Mouse (Mus musculus) MEL (cell line): ENCODE results near the gene Ccnj.

Experiments used
- BHLHE40 ChIP-seq: IDR thresholded peaks from 2 replicates; pipeline ENCODE4 v1.6.1; 2012; ENCODE audit warnings: low read depth, mild to moderate bottlenecking, inconsistent platforms, low read length, improper control_type of control experiment, borderline replicate concordance
- CTCF ChIP-seq, 3 experiments: IDR thresholded peaks in 2 of 3; conservative IDR thresholded peaks in 1 of 3; 2 replicates each; pipeline ENCODE4 v1.5.1; 2011 to 2012; ENCODE audit warnings: low read length in 3 of 3, low read depth in 2 of 3, mild to moderate bottlenecking in 2 of 3, improper control_type of control experiment in 1 of 3, inconsistent platforms in 1 of 3, mixed read lengths in 1 of 3, moderate library complexity in 1 of 3; ENCODE audit not compliant: control insufficient read depth in 1 of 3, insufficient read depth in 1 of 3, poor library complexity in 1 of 3, severe bottlenecking in 1 of 3
- EP300 ChIP-seq, 2 experiments: IDR thresholded peaks; 2 replicates each; pipeline ENCODE4 v1.6.1; 2011; ENCODE audit warnings: improper control_type of control experiment in 2 of 2, low read length in 2 of 2, low read depth in 1 of 2, mild to moderate bottlenecking in 1 of 2
- GATA1 ChIP-seq: IDR thresholded peaks from 2 replicates; pipeline ENCODE4 v1.6.1; 2011; ENCODE audit warnings: low read depth, low read length, improper control_type of control experiment
- MAFK ChIP-seq: IDR thresholded peaks from 2 replicates; pipeline ENCODE4 v1.6.1; 2011; ENCODE audit warnings: low read depth, mild to moderate bottlenecking, low read length, improper control_type of control experiment, borderline replicate concordance
- MAX ChIP-seq: IDR thresholded peaks from 2 replicates; pipeline ENCODE4 v1.6.1; 2011; ENCODE audit warnings: low read length, improper control_type of control experiment
- MXI1 ChIP-seq: IDR thresholded peaks from 2 replicates; pipeline ENCODE4 v1.6.1; 2011; ENCODE audit warnings: mild to moderate bottlenecking, low read depth, low read length, improper control_type of control experiment
- POLR2A ChIP-seq, 2 experiments: IDR thresholded peaks; 2 replicates each; pipeline ENCODE4 v1.6.1; 2011 to 2012; ENCODE audit warnings: low read length in 2 of 2, mild to moderate bottlenecking in 2 of 2, control low read depth in 1 of 2, improper control_type of control experiment in 1 of 2, low read depth in 1 of 2, moderate library complexity in 1 of 2; ENCODE audit not compliant: control insufficient read depth in 1 of 2, insufficient read depth in 1 of 2, poor library complexity in 1 of 2
- RCOR1 ChIP-seq: IDR thresholded peaks from 2 replicates; pipeline ENCODE4 v1.6.1; 2012; ENCODE audit warnings: low read depth, mild to moderate bottlenecking, inconsistent platforms, low read length, improper control_type of control experiment
- SIN3A ChIP-seq: IDR thresholded peaks from 2 replicates; pipeline ENCODE4 v1.6.1; 2012; ENCODE audit warnings: low read length, improper control_type of control experiment, inconsistent platforms
- TAL1 ChIP-seq: IDR thresholded peaks from 2 replicates; pipeline ENCODE4 v1.6.1; 2012; ENCODE audit warnings: mild to moderate bottlenecking, inconsistent platforms, low read length, moderate library complexity, mixed read lengths
- USF1 ChIP-seq: IDR thresholded peaks from 2 replicates; pipeline ENCODE4 v1.6.1; 2014; ENCODE audit warnings: low read depth, mild to moderate bottlenecking, inconsistent platforms, low read length, improper control_type of control experiment, moderate library complexity
- USF2 ChIP-seq, 2 experiments: IDR thresholded peaks; 2 replicates each; pipeline ENCODE4 v1.6.1; 2011 to 2012; ENCODE audit warnings: improper control_type of control experiment in 2 of 2, low read length in 2 of 2, borderline replicate concordance in 1 of 2, inconsistent platforms in 1 of 2, low read depth in 1 of 2, mild to moderate bottlenecking in 1 of 2; ENCODE audit not compliant: insufficient read depth in 1 of 2
- ZNF384 ChIP-seq: IDR thresholded peaks from 2 replicates; pipeline ENCODE4 v1.6.1; 2012; ENCODE audit warnings: low read depth, mild to moderate bottlenecking, inconsistent platforms, low read length, improper control_type of control experiment

DNA sequence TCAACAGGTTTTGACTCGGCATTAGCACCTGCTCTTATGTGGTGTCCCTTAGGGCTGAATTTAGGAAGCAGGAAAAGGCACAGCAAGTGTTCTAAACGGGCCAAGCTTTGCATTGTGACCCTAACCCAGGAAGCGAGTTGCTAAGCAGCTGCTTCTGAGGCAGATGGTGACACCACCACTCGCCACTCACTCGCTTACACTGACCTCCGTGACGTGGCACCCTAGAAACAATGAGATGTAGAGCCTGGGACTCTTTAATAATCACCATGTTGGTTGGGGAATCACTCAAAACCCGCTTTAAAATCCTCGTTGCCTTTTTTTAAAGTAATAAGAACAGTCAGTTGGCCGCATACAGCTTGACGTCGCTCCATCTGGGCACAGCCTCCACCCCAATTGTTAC lies 18.3 kb downstream of the Ccnj start:
- TF ChIP-seq USF1 = no peak
- TF ChIP-seq GATA1 = no peak
- no peak for TF ChIP-seq POLR2A (IDR thresholded peaks at IDR 0.05; ENCODE audit: control insufficient read depth in 1 of 2, insufficient read depth in 1 of 2, low read depth in 1 of 2, low read length in 2 of 2, poor library complexity in 1 of 2)
- no peak for TF ChIP-seq MAFK
- TF ChIP-seq CTCF (IDR thresholded peaks at IDR 0.05 in 2 of 3, conservative IDR thresholded peaks at IDR 0.05 in 1 of 3; ENCODE audit: control insufficient read depth in 1 of 3, insufficient read depth in 1 of 3, low read depth in 2 of 3, low read length in 3 of 3, poor library complexity in 1 of 3, severe bottlenecking in 1 of 3) = no peak
- TF ChIP-seq MAX = no peak
- TF ChIP-seq EP300 (IDR thresholded peaks at IDR 0.05; ENCODE audit: low read depth in 1 of 2, low read length in 2 of 2) = no peak
- TF ChIP-seq TAL1 = no peak
- no peak for TF ChIP-seq BHLHE40
- TF ChIP-seq SIN3A = no peak
- TF ChIP-seq ZNF384 = no peak
- no peak for TF ChIP-seq USF2 (IDR thresholded peaks at IDR 0.05; ENCODE audit: borderline replicate concordance in 1 of 2, insufficient read depth in 1 of 2, low read depth in 1 of 2, low read length in 2 of 2)
- TF ChIP-seq MXI1 = no peak
- TF ChIP-seq RCOR1 = no peak
